Mouse (Mus musculus) heart, postnatal 0 days (tissue): ENCODE data around the gene Lrrc4.

Experiments
- CTCF ChIP-seq: IDR thresholded peaks from 2 replicates; pipeline ENCODE4 v1.5.1; 2016; ENCODE audit warnings: antibody characterized with exemption, control low read depth, low read depth
- EP300 ChIP-seq: IDR thresholded peaks from 2 replicates; pipeline ENCODE4 v1.6.1; 2016; ENCODE audit warnings: antibody characterized with exemption, low read depth

GRCm38 (mm10) chr6:28723059-28723458, 108.5 kb downstream of the Lrrc4 start:
- TF ChIP-seq CTCF (no peak), EP300 (no peak)
